Mouse (Mus musculus) E14TG2a.4 (cell line): ENCODE results near the gene Stim2.

Experiments used
- CTCF ChIP-seq: conservative IDR thresholded peaks from 2 replicates; pipeline ENCODE4 v1.5.1; 2014; ENCODE audit warnings: low read length
- NANOG ChIP-seq: IDR thresholded peaks from 2 replicates; pipeline ENCODE4 v1.6.1; 2014; ENCODE audit warnings: borderline replicate concordance, low read length, mixed read lengths

DNA sequence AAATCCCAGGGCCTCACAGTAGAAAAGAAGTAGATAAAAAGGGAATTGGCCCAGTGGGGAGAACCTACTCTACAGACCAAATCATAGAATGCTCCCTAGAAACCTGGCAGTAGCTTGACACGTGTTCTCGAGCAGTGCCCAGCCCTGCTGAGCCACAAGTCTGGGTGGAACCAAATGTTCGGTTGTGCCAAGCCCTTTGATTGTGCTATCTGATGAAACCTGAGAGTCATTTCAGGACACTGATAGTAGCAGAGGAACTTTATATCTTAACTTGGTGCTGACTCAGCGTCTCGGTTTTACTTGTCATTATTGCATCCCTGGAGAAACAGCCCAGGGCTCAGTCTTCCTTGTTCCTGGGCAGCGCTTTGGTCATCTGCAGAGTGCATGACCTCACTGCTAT lies 61.7 kb downstream of the Stim2 start:
- TF ChIP-seq NANOG: no peak
- TF ChIP-seq CTCF: no peak
